Mouse (Mus musculus) lung, embryonic 14.5 days (tissue): ENCODE data around the gene Actrt2. TPM values are rescaled to one million over a fixed set of nuclear protein-coding genes. Genes with fewer than 3 reads are reported as not detected.

Source experiments
- ATAC-seq: fragments of 200-750 bp; cut with Nextera tagmentation; 2 replicates; pipeline ENCODE4 v1.8.0; 2017; ENCODE audit warnings: mild to moderate bottlenecking, moderate TSS enrichment, moderate library complexity; ENCODE audit not compliant: insufficient read depth
- DNase-seq: peaks from one replicate; pipeline ENCODE4 v3.0.0-alpha.2; 2015
- H3K27ac ChIP-seq: fragments of 300-500 bp; sonication (generic); 2 replicates; pipeline ENCODE4 v1.5.1; 2014; ENCODE audit warnings: low read depth, mild to moderate bottlenecking, moderate library complexity
- H3K27me3 ChIP-seq: fragments of 300-500 bp; sonication (generic); 2 replicates; pipeline ENCODE4 v1.6.1; 2014; ENCODE audit warnings: low read length, control low read depth; ENCODE audit not compliant: insufficient read depth
- H3K36me3 ChIP-seq: fragments of 300-500 bp; sonication (generic); 2 replicates; pipeline ENCODE4 v1.6.1; 2014; ENCODE audit warnings: control low read depth; ENCODE audit not compliant: insufficient read depth
- H3K4me1 ChIP-seq: fragments of 300-500 bp; sonication (generic); 2 replicates; pipeline ENCODE4 v1.6.1; 2014; ENCODE audit warnings: antibody characterized with exemption, control low read depth; ENCODE audit not compliant: insufficient read depth
- H3K4me2 ChIP-seq: fragments of 300-500 bp; sonication (generic); 2 replicates; pipeline ENCODE4 v1.6.1; 2014; ENCODE audit warnings: mild to moderate bottlenecking
- H3K4me3 ChIP-seq: fragments of 300-500 bp; sonication (generic); 2 replicates; pipeline ENCODE4 v1.5.1; 2014; ENCODE audit warnings: low read depth, low read length
- H3K9ac ChIP-seq: fragments of 300-500 bp; sonication (generic); 2 replicates; pipeline ENCODE4 v1.6.1; 2014
- H3K9me3 ChIP-seq: fragments of 300-500 bp; sonication (generic); 2 replicates; pipeline ENCODE4 v1.6.1; 2016; ENCODE audit warnings: low read depth, low read length, control low read depth
- CTCF ChIP-seq: IDR thresholded peaks from 2 replicates; pipeline ENCODE4 v1.5.1; 2016; ENCODE audit warnings: antibody characterized with exemption, low read depth
- WGBS: fragments of 180-500 bp; shearing (Covaris S2); extraction: QIAGEN DNeasy Blood & Tissue Kit; methylation state at CpG from one replicate; pipeline ENCODE4 v1.1.7; 2014; 5-methylcytosine and 5-hydroxymethylcytosine counted together
- polyA plus RNA-seq: library from polyadenylated mRNA; unstranded; fragments of >200 nt; fragmentation: Nextera tagmentation; extraction: Ambion mirVana; gene quantifications from 2 replicates; pipeline ENCODE4 v1.2.1, GENCODE M21; 2014

The Actrt2 gene
- polyA plus RNA-seq, result not detected in 2 replicates

GRCm38 (mm10) chr4:154667767-154668166, at the start of gene Actrt2:
Gene Actrt2 (minus strand): TSS chr4:154667867.
- no peaks in the 10 kb centered on the region for H3K4me1 ChIP-seq

GRCm38 (mm10) chr4:154709391-154710107, 41.9 kb upstream of the Actrt2 start:
- Histone ChIP-seq H3K27ac (no peak overlapping the region), H3K4me2 (no peak overlapping the region), H3K9ac (no peak overlapping the region), H3K27me3 (no peaks in the 10 kb centered on the region), H3K4me3 (no peak overlapping the region), H3K4me1 (no peaks in the 10 kb centered on the region), H3K36me3 (no peaks in the 10 kb centered on the region), H3K9me3 (no peaks in the 10 kb centered on the region)
- no peak for DNase-seq
- 44% methylated on average over 21 of the region's 21 CpGs for WGBS
- TF ChIP-seq CTCF, result no peak
- ATAC-seq, result no peak

More at GRCm38 (mm10) chr4:154667767-154668166, at the start of gene Actrt2:
- H3K9ac ChIP-seq, result no peak within 1 kb of the TSS
- no peak for TF ChIP-seq CTCF
- H3K4me2 ChIP-seq, result no peak within 1 kb of the TSS
- no peak within 1 kb of the TSS for H3K4me3 ChIP-seq
- ATAC-seq (no peak), DNase-seq (no peak)
- no peak within 1 kb of the TSS for H3K27ac ChIP-seq
- H3K9me3 ChIP-seq, result no peaks in the 10 kb centered on the region
- no peaks in the 10 kb centered on the region for H3K36me3 ChIP-seq
- H3K27me3 ChIP-seq, result no peaks in the 10 kb centered on the region
- WGBS, result 85% methylated on average over 2 of the region's 2 CpGs

GRCm38 (mm10) chr4:154708811-154709210, 41.1 kb upstream of the Actrt2 start:
- ATAC-seq, result no peak
- 47% methylated on average over 2 of the region's 2 CpGs for WGBS
- DNase-seq, result no peak
- Histone ChIP-seq H3K27me3 (no peaks in the 10 kb centered on the region), H3K4me3 (no peak overlapping the region), H3K4me2 (no peak overlapping the region), H3K4me1 (no peaks in the 10 kb centered on the region), H3K9ac (no peak overlapping the region), H3K27ac (no peak overlapping the region), H3K36me3 (no peaks in the 10 kb centered on the region), H3K9me3 (no peaks in the 10 kb centered on the region)
- TF ChIP-seq CTCF, result no peak

- H3K36me3 ChIP-seq, result no peaks in the 10 kb centered on the region
- H3K4me2 ChIP-seq, result no peak overlapping the region
- H3K4me1 ChIP-seq, result no peaks in the 10 kb centered on the region
- H3K4me3 ChIP-seq, result no peak overlapping the region
- no peaks in the 10 kb centered on the region for H3K27me3 ChIP-seq
- no peak for TF ChIP-seq CTCF
- no peaks in the 10 kb centered on the region for H3K9me3 ChIP-seq
- 83% methylated on average over 11 of the region's 11 CpGs for WGBS
- H3K27ac ChIP-seq, result no peak overlapping the region
- no peak for ATAC-seq
- DNase-seq, result no peak
- no peak overlapping the region for H3K9ac ChIP-seq
Measured at GRCm38 (mm10) chr4:154708223-154708622, 40.6 kb upstream of the Actrt2 start.

- DNase-seq, result no peak
- TF ChIP-seq CTCF, result no peak
Measured at GRCm38 (mm10) chr4:154707521-154707920, 39.9 kb upstream of the Actrt2 start.

DNA sequence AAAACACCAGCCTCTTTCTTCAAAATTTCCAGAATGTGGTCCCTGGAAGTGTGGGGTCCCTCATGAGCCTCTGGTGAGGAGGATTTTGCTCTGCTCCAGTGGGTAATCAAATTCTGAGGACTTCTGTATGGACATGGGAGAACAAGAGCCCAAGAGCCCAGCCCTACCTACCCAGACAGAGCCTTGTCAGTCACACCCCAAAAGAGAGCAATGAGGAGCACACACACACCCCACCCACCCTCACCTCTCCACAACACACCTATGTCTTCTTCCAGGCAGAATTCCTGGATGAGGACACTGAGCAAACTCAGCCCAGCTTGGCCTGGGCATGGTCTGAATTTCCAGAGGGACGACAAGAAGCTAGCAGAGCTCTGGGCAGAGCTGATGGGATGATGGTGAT, 38.8 kb upstream of the Actrt2 start:
- WGBS, result 65% methylated on average over 1 of the region's 1 CpGs
- no peak for ATAC-seq
- Histone ChIP-seq H3K27ac (no peak overlapping the region), H3K27me3 (no peaks in the 10 kb centered on the region), H3K4me1 (no peaks in the 10 kb centered on the region), H3K9ac (no peak overlapping the region), H3K9me3 (no peaks in the 10 kb centered on the region), H3K4me2 (no peak overlapping the region), H3K4me3 (no peak overlapping the region), H3K36me3 (no peaks in the 10 kb centered on the region)
- TF ChIP-seq CTCF, result no peak
- DNase-seq, result no peak

More at GRCm38 (mm10) chr4:154707521-154707920, 39.9 kb upstream of the Actrt2 start:
- no peak overlapping the region for H3K9ac ChIP-seq
- H3K4me3 ChIP-seq, result no peak overlapping the region
- H3K4me1 ChIP-seq, result no peaks in the 10 kb centered on the region
- no peak overlapping the region for H3K4me2 ChIP-seq
- H3K36me3 ChIP-seq, result no peaks in the 10 kb centered on the region
- no peak overlapping the region for H3K27ac ChIP-seq
- H3K27me3 ChIP-seq, result no peaks in the 10 kb centered on the region
- WGBS, result 74% methylated on average over 4 of the region's 4 CpGs
- ATAC-seq, result no peak
- no peaks in the 10 kb centered on the region for H3K9me3 ChIP-seq

DNA sequence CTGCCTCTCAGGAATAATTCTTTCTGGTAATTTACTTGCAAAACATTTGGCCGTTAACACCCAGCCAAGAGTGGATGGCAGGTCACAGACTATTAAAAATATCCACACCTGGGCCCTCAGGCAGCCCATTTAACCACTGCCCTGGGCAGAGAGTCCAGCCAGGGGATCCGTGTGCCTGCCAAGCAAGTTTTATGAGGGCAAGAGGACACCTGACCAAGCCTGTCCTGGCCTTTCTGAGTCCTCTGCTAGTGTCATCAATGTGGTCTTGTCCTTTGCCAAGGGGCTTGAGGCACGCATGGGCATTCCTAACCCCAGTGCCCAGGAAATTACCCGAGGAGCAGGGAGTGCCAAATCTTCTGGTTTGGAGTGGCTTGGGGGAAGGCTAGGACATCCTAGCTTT, 38.0 kb upstream of the Actrt2 start:
- Histone ChIP-seq H3K4me3 (no peak overlapping the region), H3K4me2 (no peak overlapping the region), H3K36me3 (no peaks in the 10 kb centered on the region), H3K9ac (no peak overlapping the region), H3K27me3 (no peaks in the 10 kb centered on the region), H3K27ac (no peak overlapping the region), H3K9me3 (no peaks in the 10 kb centered on the region), H3K4me1 (no peaks in the 10 kb centered on the region)
- no peak for TF ChIP-seq CTCF
- no peak for ATAC-seq
- WGBS, result 69% methylated on average over 4 of the region's 4 CpGs
- DNase-seq, result no peak

DNA sequence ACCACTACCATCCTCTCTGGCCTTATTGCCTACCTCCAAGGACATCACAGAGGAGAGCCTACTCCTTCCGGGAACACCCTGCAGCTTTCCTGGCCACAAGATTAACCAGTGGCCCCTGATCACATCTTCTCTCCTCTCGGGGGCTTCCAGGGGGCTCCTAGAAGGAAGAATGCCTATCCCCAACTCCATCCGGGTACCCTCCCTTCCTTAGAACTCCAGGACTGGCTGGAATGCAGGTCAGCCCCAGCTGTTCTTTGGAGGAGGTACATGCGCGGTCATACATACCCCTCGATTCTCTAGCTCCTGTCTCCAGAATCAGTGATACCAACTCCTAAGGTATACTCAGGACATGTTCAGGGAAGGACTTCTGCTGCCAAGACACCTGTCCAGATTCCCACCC, 37.4 kb upstream of the Actrt2 start:
- H3K36me3 ChIP-seq, result no peaks in the 10 kb centered on the region
- no peak for ATAC-seq
- no peak overlapping the region for H3K4me2 ChIP-seq
- H3K4me3 ChIP-seq, result no peak overlapping the region
- no peak overlapping the region for H3K9ac ChIP-seq
- H3K4me1 ChIP-seq, result no peaks in the 10 kb centered on the region
- H3K27me3 ChIP-seq, result no peaks in the 10 kb centered on the region
- 75% methylated on average over 6 of the region's 6 CpGs for WGBS
- TF ChIP-seq CTCF, result no peak
- no peak overlapping the region for H3K27ac ChIP-seq
- no peak for DNase-seq
- H3K9me3 ChIP-seq, result no peaks in the 10 kb centered on the region
